Mouse (Mus musculus) cerebellum, postnatal 36 days (tissue): ENCODE results near the gene Vwde.

Experiments used
- DNase-seq, 2 experiments: peaks; one replicate each; pipeline ENCODE4 v3.0.0; 2021 to 2022; ENCODE audit warnings: mixed read lengths in 2 of 2

The Vwde gene

GRCm38 (mm10) chr6:13224596-13225227 is at the start of gene Vwde:
Vwde (minus strand) TSS chr6:13224965.
- no peak for DNase-seq

GRCm38 (mm10) chr6:13255341-13255740 is 30.6 kb upstream of the Vwde start:
- no peak for DNase-seq

GRCm38 (mm10) chr6:13248317-13248969 is 23.7 kb upstream of the Vwde start:
- DNase-seq = no peak

GRCm38 (mm10) chr6:13206157-13206556 is 18.6 kb downstream of the Vwde start:
- no peak for DNase-seq

GRCm38 (mm10) chr6:13197486-13197885 is 27.3 kb downstream of the Vwde start:
- DNase-seq = no peak

GRCm38 (mm10) chr6:13186836-13187235 is 37.9 kb downstream of the Vwde start:
- DNase-seq = peak in 1 of 2 experiments; percentile 2

GRCm38 (mm10) chr6:13180061-13180460 is 44.7 kb downstream of the Vwde start:
- DNase-seq = no peak

- DNase-seq = no peak
These were observed 55.2 kb downstream of the Vwde start for GRCm38 (mm10) chr6:13169459-13170150.

GRCm38 (mm10) chr6:13166240-13166937 is 58.4 kb downstream of the Vwde start:
- DNase-seq = no peak

GRCm38 (mm10) chr6:13159437-13159836 is 65.3 kb downstream of the Vwde start:
- no peak for DNase-seq

- no peak for DNase-seq
These were observed 70.7 kb downstream of the Vwde start for GRCm38 (mm10) chr6:13153888-13154697.

GRCm38 (mm10) chr6:13152062-13152640 is 72.6 kb downstream of the Vwde start:
- peak; percentile 6 to 44 for DNase-seq

GRCm38 (mm10) chr6:13137255-13137654 is 87.5 kb downstream of the Vwde start:
- DNase-seq = no peak

- DNase-seq = no peak
These were observed 116.1 kb downstream of the Vwde start for GRCm38 (mm10) chr6:13108662-13109061.
